In the genomic region with DNA sequence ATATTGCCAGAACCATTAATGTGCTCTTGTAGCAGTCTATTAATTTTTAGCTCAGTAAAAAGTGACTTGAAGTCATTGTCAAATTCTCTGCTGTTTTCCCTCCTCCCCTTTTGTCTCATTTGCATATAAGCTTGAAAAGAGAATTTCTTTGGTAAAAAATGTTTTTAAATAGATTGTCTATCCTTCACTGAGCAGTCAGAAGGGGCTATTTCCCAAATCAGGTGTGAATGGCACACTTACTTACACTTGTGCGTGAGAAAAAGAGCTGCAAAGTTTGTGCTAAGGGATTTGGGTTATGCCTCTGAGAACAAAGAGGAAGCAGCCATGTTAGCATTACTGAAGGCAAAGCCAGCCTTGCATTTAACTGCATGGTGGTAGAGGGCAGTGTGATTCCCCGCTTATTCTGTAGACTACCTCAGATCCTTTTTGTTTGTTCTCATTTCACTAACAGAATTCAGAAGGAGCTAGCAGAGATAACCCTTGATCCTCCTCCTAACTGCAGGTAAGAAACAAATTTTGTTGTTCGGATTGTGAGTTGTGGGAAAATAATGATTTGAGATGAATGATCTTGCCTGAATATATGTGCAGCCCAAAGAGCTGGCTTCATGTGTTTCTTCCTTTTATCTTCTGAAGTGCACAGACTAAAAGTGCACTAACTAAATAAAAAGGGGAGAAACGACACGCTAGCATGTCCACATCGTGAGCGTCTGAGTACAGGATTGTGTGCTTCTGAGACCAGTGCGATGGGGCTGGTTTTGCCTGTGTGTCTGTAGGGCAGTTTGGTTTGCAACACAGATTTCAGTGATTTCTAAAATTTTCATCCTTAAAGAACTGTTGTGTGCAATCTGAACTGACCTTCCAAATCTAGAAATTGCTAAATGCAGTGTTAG, we compare ENCODE assay signal across 8 mouse cellular contexts. TPM values are rescaled to one million over a fixed set of nuclear protein-coding genes. Genes with fewer than 3 reads are reported as not detected.
DNase-seq lines count a peak whose midpoint lies in the region; ATAC-seq lines count a peak whose summit lies in the region.

No protein-coding gene starts in this region.

- no peaks in the 10 kb centered on the region for H3K36me3 ChIP-seq in embryonic facial prominence, embryonic 12.5 days
- H3K36me3 ChIP-seq in hindbrain, embryonic 10.5 days = peaks cover 10% of the 10 kb centered on the region
- peaks cover 30% of the 10 kb centered on the region for H3K36me3 ChIP-seq in liver, embryonic 13.5 days

- H3K9ac ChIP-seq in embryonic facial prominence, embryonic 12.5 days = peak overlapping the region; percentile 52
- H3K9ac ChIP-seq in liver, embryonic 13.5 days = peak overlapping the region; percentile 59

- H3K4me2 ChIP-seq in embryonic facial prominence, embryonic 12.5 days (replicated peaks) = peak overlapping the region; percentile 59
- peak overlapping the region; percentile 54 for H3K4me2 ChIP-seq in liver, embryonic 13.5 days

- peak overlapping the region; percentile 72 for H3K4me3 ChIP-seq in embryonic facial prominence, embryonic 12.5 days
- peak overlapping the region; percentile 79 for H3K4me3 ChIP-seq in hindbrain, embryonic 10.5 days
- peak overlapping the region; percentile 97 for H3K4me3 ChIP-seq in liver, embryonic 13.5 days (replicated peaks)

- 27% methylated on average over 8 of the region's 8 CpGs for WGBS in embryonic facial prominence, embryonic 12.5 days
- WGBS in hindbrain, embryonic 10.5 days = 42% methylated on average over 8 of the region's 8 CpGs
- 69% methylated on average over 8 of the region's 8 CpGs for WGBS in liver, embryonic 13.5 days (ENCODE audit: insufficient replicate concordance)

- ATAC-seq in embryonic facial prominence, embryonic 12.5 days (ENCODE audit: insufficient number of reproducible peaks, insufficient read depth, low FRiP score, low TSS enrichment) = no peak
- ATAC-seq in liver, embryonic 13.5 days (ENCODE audit: low read depth) = no peak

- peak overlapping the region; percentile 65; the same call in 1 of the 2 replicates for H3K27ac ChIP-seq in embryonic facial prominence, embryonic 12.5 days
- peak overlapping the region; percentile 100 for H3K27ac ChIP-seq in hindbrain, embryonic 10.5 days
- H3K27ac ChIP-seq in liver, embryonic 13.5 days = peak overlapping the region; percentile 56; the same call in 1 of the 2 replicates

- H3K27me3 ChIP-seq in embryonic facial prominence, embryonic 12.5 days = no peaks in the 10 kb centered on the region
- H3K27me3 ChIP-seq in hindbrain, embryonic 10.5 days (ENCODE audit: insufficient read depth, poor library complexity, severe bottlenecking) = no peaks in the 10 kb centered on the region
- no peaks in the 10 kb centered on the region for H3K27me3 ChIP-seq in liver, embryonic 13.5 days

- no peaks in the 10 kb centered on the region for H3K9me3 ChIP-seq in embryonic facial prominence, embryonic 12.5 days
- H3K9me3 ChIP-seq in hindbrain, embryonic 10.5 days = no peaks in the 10 kb centered on the region
- no peaks in the 10 kb centered on the region for H3K9me3 ChIP-seq in liver, embryonic 13.5 days (replicated peaks)

- H3K4me1 ChIP-seq in embryonic facial prominence, embryonic 12.5 days = peaks cover 29% of the 10 kb centered on the region
- peaks cover 52% of the 10 kb centered on the region for H3K4me1 ChIP-seq in hindbrain, embryonic 10.5 days (replicated peaks)
- peaks cover 63% of the 10 kb centered on the region for H3K4me1 ChIP-seq in liver, embryonic 13.5 days (replicated peaks)

- DNase-seq in adrenal gland, postnatal 10 days = peak; percentile 15
- DNase-seq in adrenal gland, postnatal 25 days = no peak
- DNase-seq in B cell, adult 2 months = peak; percentile 57 to 60
- DNase-seq in hindbrain, embryonic 10.5 days (ENCODE audit: low spot score) = peak; percentile 28
- DNase-seq in liver, embryonic 13.5 days = no peak
- peak; percentile 27 for DNase-seq in neural tube, embryonic 10.5 days (ENCODE audit: extremely low spot score, low spot score)
- no peak for DNase-seq in urinary bladder, adult 2 months (ENCODE audit: low spot score)

RNA-seq across cellular contexts. Expression of gene Ube2e3, which starts 4.3 kb away (rescaled TPM):
- 10 to 100 TPM; 50.5 to 57.5 TPM for total RNA-seq in adrenal gland, postnatal 10 days (2021)
- 64.3 and 78.5 TPM in 2 replicates for total RNA-seq in adrenal gland, postnatal 25 days (2021)
- polyA plus RNA-seq in embryonic facial prominence, embryonic 12.5 days (2016; fragmentation: Nextera tagmentation; extraction: Ambion mirVana) = 204 and 213 TPM in 2 replicates
- polyA plus RNA-seq in hindbrain, embryonic 10.5 days (2016; fragmentation: Nextera tagmentation; extraction: Ambion mirVana) = 216 and 248 TPM in 2 replicates
- polyA plus RNA-seq in liver, embryonic 13.5 days (2015; fragmentation: Nextera tagmentation; extraction: Ambion mirVana) = 104 and 106 TPM in 2 replicates
- polyA plus RNA-seq in urinary bladder, adult 2 months (2012; rRNA removed) = 33.0 and 34.1 TPM in 2 replicates

Comparison
In these comparisons a context has a peak if more than half of its experiments do, and no peak if none do; other contexts are left out.
1. DNase-seq: peak in adrenal gland, postnatal 10 days (single experiment), B cell, adult 2 months (2 of 2), hindbrain, embryonic 10.5 days (single experiment) and neural tube, embryonic 10.5 days (single experiment); none in adrenal gland, postnatal 25 days (single experiment), liver, embryonic 13.5 days (single experiment) and urinary bladder, adult 2 months (single experiment).
2. Peak in every context shown above with its lines, with median percentiles within 50 percentile points of each other: H3K27ac ChIP-seq and H3K4me3 ChIP-seq.